Mouse (Mus musculus) myocyte (in vitro differentiated cells): ENCODE data around the gene Tfcp2.

Experiments used
- CEBPB ChIP-seq: IDR thresholded peaks from 2 replicates; pipeline ENCODE4 v1.6.1; 2011; ENCODE audit warnings: mild to moderate bottlenecking, moderate library complexity; ENCODE audit not compliant: poor library complexity, insufficient read depth, severe bottlenecking
- E2F4 ChIP-seq: IDR thresholded peaks from one replicate; pipeline ENCODE4 v1.6.1; 2011; ENCODE audit warnings: mild to moderate bottlenecking, control low read depth, moderate library complexity; ENCODE audit not compliant: insufficient read depth
- MAX ChIP-seq: IDR thresholded peaks from one replicate; pipeline ENCODE4 v1.6.1; 2011; ENCODE audit warnings: low read depth, mild to moderate bottlenecking, control low read depth
- POLR2A ChIP-seq: IDR thresholded peaks from one replicate; pipeline ENCODE4 v1.6.1; 2011; ENCODE audit warnings: low read depth, mild to moderate bottlenecking, control low read depth, moderate library complexity; ENCODE audit not compliant: insufficient read length
- POLR2AphosphoS2 ChIP-seq: IDR thresholded peaks from one replicate; pipeline ENCODE4 v1.6.1; 2011; ENCODE audit warnings: low read depth, control low read depth; ENCODE audit not compliant: insufficient read length
- REST ChIP-seq: IDR thresholded peaks from one replicate; pipeline ENCODE4 v1.6.1; 2011; ENCODE audit warnings: mild to moderate bottlenecking, control low read depth, moderate library complexity; ENCODE audit not compliant: insufficient read depth, insufficient read length
- USF1 ChIP-seq: IDR thresholded peaks from one replicate; pipeline ENCODE4 v1.6.1; 2011; ENCODE audit warnings: low read depth, mild to moderate bottlenecking, control low read depth, moderate library complexity

GRCm38 (mm10) chr15:100598287-100598882 lies 46.6 kb upstream of the Tfcp2 start:
- TF ChIP-seq E2F4: no peak
- no peak for TF ChIP-seq POLR2A
- no peak for TF ChIP-seq CEBPB
- no peak for TF ChIP-seq REST
- no peak for TF ChIP-seq MAX
- TF ChIP-seq USF1: no peak
- TF ChIP-seq POLR2AphosphoS2: no peak
